ENCODE assay signal across 8 mouse cellular contexts in the genomic region with DNA sequence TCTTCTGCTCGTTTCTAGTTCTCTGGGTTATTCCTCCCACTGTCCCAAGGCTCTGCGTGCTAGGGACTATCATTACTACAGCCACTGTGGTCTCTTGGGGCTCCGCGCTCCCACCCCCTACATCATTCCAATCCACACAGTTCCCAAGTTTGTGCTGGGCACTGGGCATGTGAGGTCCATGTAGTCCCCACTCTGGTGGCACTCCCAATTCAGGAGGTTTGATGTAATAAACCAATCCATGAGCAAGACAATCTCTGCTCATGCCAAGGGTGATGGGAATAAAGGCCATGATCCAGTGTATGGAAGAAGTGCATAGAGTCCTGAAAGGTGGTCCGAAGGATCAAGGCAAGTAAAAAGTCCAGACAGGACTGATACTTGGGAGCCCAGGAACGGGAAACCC. TPM values are rescaled to one million over a fixed set of nuclear protein-coding genes. Genes with fewer than 3 reads are reported as not detected.
DNase-seq lines count a peak whose midpoint lies in the region; ATAC-seq and TF ChIP-seq lines count a peak whose summit lies in the region.

A gene (plus strand): TSS at position 301 of the 400 bp plus-strand sequence.

- no peak within 1 kb of the TSS for H3K27ac ChIP-seq in heart, embryonic 11.5 days (ENCODE audit: low read depth, low read length)
- no peak within 1 kb of the TSS for H3K27ac ChIP-seq in forebrain, embryonic 15.5 days (replicated peaks)
- H3K27ac ChIP-seq in liver, embryonic 15.5 days (replicated peaks), result no peak within 1 kb of the TSS

- H3K9me3 ChIP-seq in heart, embryonic 11.5 days (replicated peaks; ENCODE audit: control insufficient read depth, low read length), result no peaks in the 10 kb centered on the region
- H3K9me3 ChIP-seq in E14TG2a.4 (ENCODE audit: low read length), result no peaks in the 10 kb centered on the region
- no peaks in the 10 kb centered on the region for H3K9me3 ChIP-seq in forebrain, embryonic 15.5 days
- H3K9me3 ChIP-seq in liver, embryonic 15.5 days (replicated peaks), result no peaks in the 10 kb centered on the region

- ATAC-seq in heart, embryonic 11.5 days (replicated peaks; ENCODE audit: insufficient number of reproducible peaks, low FRiP score, low TSS enrichment), result no peak
- no peak for ATAC-seq in forebrain, embryonic 15.5 days (replicated peaks)
- ATAC-seq in liver, embryonic 15.5 days (ENCODE audit: insufficient read depth), result no peak

- no peak for DNase-seq in heart, adult 18-20 months
- no peak for DNase-seq in ovary, postnatal 14 days (ENCODE audit: low spot score)
- no peak for DNase-seq in retina, postnatal 1 day
- no peak for DNase-seq in embryo, embryonic 10 days (ENCODE audit: low spot score)

- peak within 1 kb of the TSS; percentile 42 for H3K4me3 ChIP-seq in heart, embryonic 11.5 days (ENCODE audit: low read depth, low read length)
- peak within 1 kb of the TSS; percentile 84 for H3K4me3 ChIP-seq in E14TG2a.4 (replicated peaks; ENCODE audit: low read length)
- peak within 1 kb of the TSS; percentile 62 for H3K4me3 ChIP-seq in forebrain, embryonic 15.5 days
- H3K4me3 ChIP-seq in liver, embryonic 15.5 days (replicated peaks), result peak within 1 kb of the TSS; percentile 39

- peaks cover 3% of the 10 kb centered on the region; the same call in 1 of the 2 replicates for H3K36me3 ChIP-seq in heart, embryonic 11.5 days (ENCODE audit: control insufficient read depth, insufficient read depth, low read length)
- peaks cover 23% of the 10 kb centered on the region for H3K36me3 ChIP-seq in E14TG2a.4 (ENCODE audit: insufficient read depth, low read length)
- H3K36me3 ChIP-seq in forebrain, embryonic 15.5 days, result peaks cover 8% of the 10 kb centered on the region; the same call in 1 of the 2 replicates
- H3K36me3 ChIP-seq in liver, embryonic 15.5 days (replicated peaks), result peaks cover 14% of the 10 kb centered on the region; the same call in 1 of the 2 replicates

- 75% methylated on average over 6 of the region's 6 CpGs for WGBS in heart, embryonic 11.5 days (ENCODE audit: insufficient replicate concordance)
- WGBS in forebrain, embryonic 15.5 days, result 80% methylated on average over 6 of the region's 6 CpGs
- WGBS in liver, embryonic 15.5 days (ENCODE audit: insufficient replicate concordance), result 67% methylated on average over 6 of the region's 6 CpGs

- peaks cover 37% of the 10 kb centered on the region for H3K27me3 ChIP-seq in heart, embryonic 11.5 days (ENCODE audit: control insufficient read depth, insufficient read depth, low read length)
- H3K27me3 ChIP-seq in E14TG2a.4 (ENCODE audit: insufficient read depth, low read length), result peaks cover 28% of the 10 kb centered on the region
- H3K27me3 ChIP-seq in forebrain, embryonic 15.5 days, result no peaks in the 10 kb centered on the region
- H3K27me3 ChIP-seq in liver, embryonic 15.5 days, result peaks cover 45% of the 10 kb centered on the region

- peaks cover 10% of the 10 kb centered on the region for H3K4me1 ChIP-seq in heart, embryonic 11.5 days (ENCODE audit: control insufficient read depth, insufficient read depth, low read length)
- H3K4me1 ChIP-seq in E14TG2a.4 (replicated peaks; ENCODE audit: low read depth, low read length), result peaks cover 53% of the 10 kb centered on the region
- peaks cover 30% of the 10 kb centered on the region for H3K4me1 ChIP-seq in forebrain, embryonic 15.5 days
- peaks cover 33% of the 10 kb centered on the region for H3K4me1 ChIP-seq in liver, embryonic 15.5 days (replicated peaks)

- H3K9ac ChIP-seq in heart, embryonic 11.5 days (ENCODE audit: low read depth, low read length), result peak within 1 kb of the TSS; percentile 53; the same call in 1 of the 2 replicates
- peak within 1 kb of the TSS; percentile 70 for H3K9ac ChIP-seq in forebrain, embryonic 15.5 days (replicated peaks)
- H3K9ac ChIP-seq in liver, embryonic 15.5 days, result no peak within 1 kb of the TSS

- no peak for TF ChIP-seq CTCF in E14TG2a.4 (conservative IDR thresholded peaks at IDR 0.05; ENCODE audit: low read length)

- H3K4me2 ChIP-seq in heart, embryonic 11.5 days, result peak within 1 kb of the TSS; percentile 82
- H3K4me2 ChIP-seq in forebrain, embryonic 15.5 days (replicated peaks), result peak within 1 kb of the TSS; percentile 97
- peak within 1 kb of the TSS; percentile 73 for H3K4me2 ChIP-seq in liver, embryonic 15.5 days

RNA-seq across cellular contexts. Expression of the gene that starts here (rescaled TPM):
- polyA plus RNA-seq in heart, embryonic 11.5 days (2014; fragmentation: Nextera tagmentation; extraction: Ambion mirVana), result 0.31 and 0.51 TPM in 2 replicates
- not detected for total RNA-seq in heart, adult 18-20 months (2021)
- polyA plus RNA-seq in forebrain, embryonic 15.5 days (2015; fragmentation: Nextera tagmentation; extraction: Ambion mirVana), result 3.5 and 4.2 TPM in 2 replicates
- 0.22 TPM in 1 of 2 replicates, not detected in the other for polyA plus RNA-seq in liver, embryonic 15.5 days (2015; fragmentation: Nextera tagmentation; extraction: Ambion mirVana)
